Mouse (Mus musculus): Measurements from ENCODE around the gene Ube2e1.

DNA sequence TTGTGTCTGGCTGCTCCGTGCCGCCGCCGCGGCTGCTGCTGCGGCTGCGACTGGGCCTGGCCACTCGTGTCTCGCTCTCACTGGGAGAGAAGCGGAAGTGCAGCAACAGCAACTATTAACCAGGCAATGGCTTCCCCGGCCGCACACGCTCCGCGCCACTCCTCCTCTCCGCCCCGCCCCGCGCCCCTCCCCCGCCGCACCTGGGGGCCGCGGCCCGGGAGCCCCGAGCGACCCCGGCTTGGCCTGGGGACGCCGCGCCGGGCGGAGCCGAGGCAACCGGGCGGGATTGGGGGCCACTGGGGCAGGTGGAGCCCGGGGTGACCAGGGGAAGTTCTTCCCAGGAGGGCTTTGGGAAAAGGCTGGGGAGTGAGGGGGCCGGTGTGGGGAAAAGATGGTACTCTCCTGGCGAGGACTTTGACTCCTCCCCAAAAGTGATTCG lies at the start of gene Ube2e1:
- no peak for TF ChIP-seq CTCF (IDR thresholded peaks at IDR 0.05; ENCODE audit: low read depth)
- TF ChIP-seq EP300 (IDR thresholded peaks at IDR 0.05; ENCODE audit: low read depth) = no peak
